Mouse (Mus musculus) limb, embryonic 12.5 days (tissue): ENCODE measurements around the gene Atp1b2. TPM values are rescaled to one million over a fixed set of nuclear protein-coding genes. Genes with fewer than 3 reads are reported as not detected.
A peak's percentile ranks its signal among the peaks of the same experiment; 100 is the strongest.

Experiments used
- ATAC-seq: fragments of 200-750 bp; cut with Nextera tagmentation; 2 replicates; pipeline ENCODE4 v1.8.0; 2017; ENCODE audit warnings: low read depth, moderate TSS enrichment; ENCODE audit not compliant: insufficient number of reproducible peaks, insufficient read depth, low FRiP score, low TSS enrichment
- H3K27ac ChIP-seq: fragments of 300-500 bp; sonication (generic); 2 replicates; pipeline ENCODE4 v1.5.1; 2016; ENCODE audit warnings: mild to moderate bottlenecking, moderate library complexity
- H3K27me3 ChIP-seq: fragments of 300-500 bp; sonication (generic); 2 replicates; pipeline ENCODE4 v1.6.1; 2016; ENCODE audit warnings: mild to moderate bottlenecking, moderate library complexity
- H3K36me3 ChIP-seq: fragments of 300-500 bp; sonication (generic); 2 replicates; pipeline ENCODE4 v1.6.1; 2016; ENCODE audit warnings: mild to moderate bottlenecking, moderate library complexity
- H3K4me1 ChIP-seq: fragments of 300-500 bp; sonication (generic); replicated peaks from 2 replicates; pipeline ENCODE4 v1.6.1; 2016
- H3K4me2 ChIP-seq: fragments of 300-500 bp; sonication (generic); 2 replicates; pipeline ENCODE4 v1.6.1; 2016; ENCODE audit warnings: mild to moderate bottlenecking, moderate library complexity
- H3K4me3 ChIP-seq: fragments of 300-500 bp; sonication (generic); replicated peaks from 2 replicates; pipeline ENCODE4 v1.5.1; 2016; ENCODE audit warnings: mild to moderate bottlenecking
- H3K9ac ChIP-seq: fragments of 300-500 bp; sonication (generic); replicated peaks from 2 replicates; pipeline ENCODE4 v1.6.1; 2016; ENCODE audit warnings: mild to moderate bottlenecking, moderate library complexity
- H3K9me3 ChIP-seq: fragments of 300-500 bp; sonication (generic); 2 replicates; pipeline ENCODE4 v1.6.1; 2016; ENCODE audit warnings: mild to moderate bottlenecking, moderate library complexity
- WGBS: fragments of 180-500 bp; shearing (Covaris S2); methylation state at CpG from one replicate; pipeline ENCODE4 v1.1.7; 2016; 5-methylcytosine and 5-hydroxymethylcytosine counted together
- polyA plus RNA-seq: library from polyadenylated mRNA; unstranded; fragments of >200 nt; fragmentation: Nextera tagmentation; extraction: Ambion mirVana; gene quantifications from 2 replicates; pipeline ENCODE4 v1.2.1, GENCODE M21; 2016

Gene Atp1b2
- polyA plus RNA-seq, 1 experiment from 2014 or later: 3.0 TPM

GRCm38 (mm10) chr11:69608525-69608924 is 2.8 kb upstream of the Atp1b2 start:
- ATAC-seq: no peak
- Histone ChIP-seq H3K9me3 (no peaks in the 10 kb centered on the region), H3K4me2 (no peak overlapping the region), H3K9ac (no peak overlapping the region), H3K4me1 (peaks cover 21% of the 10 kb centered on the region), H3K4me3 (no peak overlapping the region), H3K27ac (no peak overlapping the region), H3K36me3 (no peaks in the 10 kb centered on the region), H3K27me3 (peaks cover 15% of the 10 kb centered on the region)
- WGBS: 80% methylated on average over 3 of the region's 3 CpGs

GRCm38 (mm10) chr11:69606832-69607231 is 1.1 kb upstream of the Atp1b2 start:
- Histone ChIP-seq H3K4me3 (no peak overlapping the region), H3K9ac (no peak overlapping the region), H3K9me3 (no peaks in the 10 kb centered on the region), H3K4me2 (no peak overlapping the region), H3K27me3 (peaks cover 27% of the 10 kb centered on the region), H3K4me1 (peaks cover 20% of the 10 kb centered on the region), H3K27ac (no peak overlapping the region), H3K36me3 (no peaks in the 10 kb centered on the region)
- WGBS: 85% methylated on average over 2 of the region's 2 CpGs
- ATAC-seq: no peak

DNA sequence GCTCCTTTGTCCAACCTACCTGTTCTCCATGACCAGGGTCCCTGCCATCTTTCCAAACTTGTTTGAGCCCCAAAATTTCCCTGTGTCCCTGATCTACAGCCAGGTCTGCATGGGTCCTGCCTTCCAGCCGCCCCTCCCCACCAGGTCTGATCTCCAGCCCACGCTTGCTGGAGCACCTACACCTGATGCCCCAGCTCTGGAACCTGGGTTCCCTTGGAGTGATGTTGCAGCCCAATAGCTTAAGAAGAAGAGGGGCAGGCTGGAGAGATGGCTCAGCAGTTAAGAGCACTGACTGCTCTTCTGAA is 701 bp upstream of the Atp1b2 start:
- no peak for ATAC-seq
- no peaks in the 10 kb centered on the region for H3K36me3 ChIP-seq
- 51% methylated on average over 2 of the region's 2 CpGs for WGBS
- H3K4me1 ChIP-seq: peaks cover 20% of the 10 kb centered on the region
- H3K27ac ChIP-seq: peak overlapping the region; percentile 35; the same call in 1 of the 2 replicates
- H3K4me2 ChIP-seq: peak overlapping the region; percentile 98
- no peak overlapping the region; the same call in 1 of the 2 replicates for H3K9ac ChIP-seq
- H3K9me3 ChIP-seq: no peaks in the 10 kb centered on the region
- H3K4me3 ChIP-seq: peak overlapping the region; percentile 57
- H3K27me3 ChIP-seq: peaks cover 27% of the 10 kb centered on the region

- ATAC-seq: 0 out of 2 replicates have a peak, but pooled peaks have one; percentile 13
These were observed 712 bp downstream of the Atp1b2 start for GRCm38 (mm10) chr11:69604795-69605664.

DNA sequence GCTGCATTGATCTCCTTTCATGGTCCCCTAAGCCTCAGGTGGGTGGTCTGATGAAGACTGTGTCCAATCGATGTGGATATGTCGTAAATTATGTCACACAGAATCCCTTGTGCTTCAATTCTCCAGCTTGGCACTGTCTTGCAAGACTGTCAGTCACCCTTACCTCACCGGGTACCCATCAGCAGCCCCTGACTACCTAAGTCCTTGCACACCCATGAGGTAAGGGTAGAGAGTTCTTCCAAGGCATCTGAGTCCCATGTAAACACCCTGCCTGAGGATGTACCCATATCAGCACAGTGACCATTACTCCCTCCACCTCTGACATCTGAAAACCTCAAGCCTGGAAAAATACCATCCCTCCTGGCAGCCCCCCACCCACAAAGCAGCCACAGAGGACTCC is 1.4 kb downstream of the Atp1b2 start:
- Histone ChIP-seq H3K27ac (no peak overlapping the region), H3K4me3 (peak overlapping the region; percentile 57), H3K4me2 (peak overlapping the region; percentile 98), H3K4me1 (peaks cover 39% of the 10 kb centered on the region), H3K9ac (peak overlapping the region; percentile 71; the same call in 1 of the 2 replicates), H3K9me3 (no peaks in the 10 kb centered on the region), H3K36me3 (no peaks in the 10 kb centered on the region), H3K27me3 (peaks cover 27% of the 10 kb centered on the region)
- 59% methylated on average over 3 of the region's 3 CpGs for WGBS
- no peak for ATAC-seq

More at GRCm38 (mm10) chr11:69604795-69605664, 712 bp downstream of the Atp1b2 start:
- Histone ChIP-seq H3K4me3 (peak overlapping the region; percentile 57), H3K4me2 (peak overlapping the region; percentile 98), H3K9ac (peak overlapping the region; percentile 71), H3K9me3 (no peaks in the 10 kb centered on the region), H3K4me1 (peaks cover 32% of the 10 kb centered on the region), H3K27me3 (peaks cover 27% of the 10 kb centered on the region), H3K27ac (no peak overlapping the region), H3K36me3 (no peaks in the 10 kb centered on the region)
- WGBS: under 1% methylated on average over 73 of the region's 73 CpGs

- Histone ChIP-seq H3K4me1 (peaks cover 41% of the 10 kb centered on the region), H3K4me2 (no peak overlapping the region), H3K4me3 (no peak overlapping the region), H3K36me3 (no peaks in the 10 kb centered on the region), H3K27ac (no peak overlapping the region), H3K9ac (no peak overlapping the region), H3K9me3 (no peaks in the 10 kb centered on the region), H3K27me3 (peaks cover 27% of the 10 kb centered on the region)
- 81% methylated on average over 8 of the region's 8 CpGs for WGBS
- ATAC-seq: no peak
These were observed 2.2 kb downstream of the Atp1b2 start for GRCm38 (mm10) chr11:69603516-69603915.

DNA sequence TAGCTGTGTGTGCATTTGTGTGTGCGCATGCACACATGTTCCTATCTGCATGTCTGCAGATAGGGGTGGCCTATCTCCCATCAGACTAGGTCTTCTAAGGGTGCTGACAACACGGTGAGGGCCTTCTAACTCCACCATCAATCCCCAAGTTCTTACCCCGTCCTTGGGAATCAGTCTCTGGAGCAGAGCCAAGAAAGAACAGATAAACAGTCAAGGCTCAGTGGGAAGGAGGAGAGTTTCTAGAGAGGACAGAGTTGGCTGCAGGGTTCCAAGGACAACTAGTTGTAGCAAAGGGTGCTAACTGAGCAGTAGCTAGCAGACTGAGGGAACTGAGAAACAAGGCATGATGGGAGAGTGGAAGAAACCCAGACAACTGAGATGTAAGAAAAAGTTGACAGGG is 4.0 kb downstream of the Atp1b2 start:
- ATAC-seq: no peak
- Histone ChIP-seq H3K36me3 (no peaks in the 10 kb centered on the region), H3K9me3 (no peaks in the 10 kb centered on the region), H3K4me2 (no peak overlapping the region), H3K4me1 (peaks cover 41% of the 10 kb centered on the region), H3K4me3 (no peak overlapping the region), H3K27ac (no peak overlapping the region), H3K27me3 (peaks cover 27% of the 10 kb centered on the region), H3K9ac (no peak overlapping the region)
- 86% methylated on average over 3 of the region's 3 CpGs for WGBS

DNA sequence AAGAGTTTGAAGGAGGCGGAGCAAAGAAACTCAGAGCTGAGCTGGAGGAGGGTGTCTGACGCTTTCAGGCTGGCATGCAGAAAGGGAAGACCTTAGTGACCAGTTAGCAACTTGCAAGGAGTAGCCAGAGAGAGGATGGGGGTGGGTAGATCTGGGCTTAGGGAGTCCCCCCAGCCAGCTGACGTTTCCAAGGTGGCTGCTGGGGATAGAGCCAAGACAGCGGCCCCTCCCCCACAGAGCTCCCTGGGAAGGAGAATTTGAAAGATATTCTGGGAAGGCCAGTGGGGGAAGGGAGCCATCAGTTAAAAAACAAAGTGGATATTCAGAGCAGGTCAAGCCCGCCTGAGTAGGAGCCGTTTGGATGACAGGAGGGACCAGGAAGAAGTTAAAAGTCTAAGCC is 5.6 kb downstream of the Atp1b2 start:
- Histone ChIP-seq H3K4me3 (no peak overlapping the region), H3K9ac (no peak overlapping the region), H3K36me3 (peaks cover 5% of the 10 kb centered on the region), H3K27ac (peak overlapping the region; percentile 30), H3K27me3 (peaks cover 27% of the 10 kb centered on the region), H3K4me1 (peaks cover 33% of the 10 kb centered on the region), H3K4me2 (peak overlapping the region; percentile 11), H3K9me3 (no peaks in the 10 kb centered on the region)
- ATAC-seq: peak; percentile 61; the same call in 1 of the 2 replicates
- WGBS: 13% methylated on average over 6 of the region's 6 CpGs

- peak overlapping the region; percentile 11; the same call in 1 of the 2 replicates for H3K4me2 ChIP-seq
- peaks cover 10% of the 10 kb centered on the region for H3K36me3 ChIP-seq
- ATAC-seq: no peak
- 7% methylated on average over 9 of the region's 9 CpGs for WGBS
- peak overlapping the region; percentile 53; the same call in 1 of the 2 replicates for H3K27ac ChIP-seq
- peaks cover 21% of the 10 kb centered on the region for H3K27me3 ChIP-seq
- no peak overlapping the region for H3K9ac ChIP-seq
- peaks cover 27% of the 10 kb centered on the region for H3K4me1 ChIP-seq
- no peak overlapping the region for H3K4me3 ChIP-seq
- H3K9me3 ChIP-seq: no peaks in the 10 kb centered on the region
These were observed 6.3 kb downstream of the Atp1b2 start for GRCm38 (mm10) chr11:69599436-69599835.

- Histone ChIP-seq H3K4me1 (peaks cover 7% of the 10 kb centered on the region), H3K4me3 (no peak overlapping the region), H3K4me2 (no peak overlapping the region), H3K27me3 (no peaks in the 10 kb centered on the region), H3K9me3 (no peaks in the 10 kb centered on the region), H3K27ac (no peak overlapping the region), H3K36me3 (peaks cover 50% of the 10 kb centered on the region), H3K9ac (no peak overlapping the region)
- WGBS: 96% methylated on average over 6 of the region's 6 CpGs
- no peak for ATAC-seq
These were observed 10.9 kb downstream of the Atp1b2 start for GRCm38 (mm10) chr11:69594853-69595252.

GRCm38 (mm10) chr11:69592799-69593198 is 12.9 kb downstream of the Atp1b2 start:
- H3K9ac ChIP-seq: no peak overlapping the region
- H3K4me1 ChIP-seq: no peaks in the 10 kb centered on the region
- no peak overlapping the region for H3K4me2 ChIP-seq
- no peak overlapping the region for H3K4me3 ChIP-seq
- no peak for ATAC-seq
- 82% methylated on average over 4 of the region's 4 CpGs for whole genome bisulfite sequencing
- no peak overlapping the region for H3K27ac ChIP-seq
- no peaks in the 10 kb centered on the region for H3K9me3 ChIP-seq
- H3K27me3 ChIP-seq: no peaks in the 10 kb centered on the region
- H3K36me3 ChIP-seq: peaks cover 70% of the 10 kb centered on the region
